Mouse (Mus musculus) midbrain, embryonic 14.5 days (tissue): ENCODE data around the gene Btbd19. TPM values are rescaled to one million over a fixed set of nuclear protein-coding genes. Genes with fewer than 3 reads are reported as not detected.

Experiments
- ATAC-seq: fragments of 200-750 bp; cut with Nextera tagmentation; 2 replicates; pipeline ENCODE4 v1.8.0; 2017; ENCODE audit warnings: moderate number of reproducible peaks, moderate library complexity; ENCODE audit not compliant: low FRiP score, low TSS enrichment
- DNase-seq: peaks from one replicate; pipeline ENCODE4 v3.0.0-alpha.2; 2015
- H3K27ac ChIP-seq: fragments of 300-500 bp; sonication (generic); replicated peaks from 2 replicates; pipeline ENCODE4 v1.5.1; 2014; ENCODE audit warnings: mild to moderate bottlenecking, low read depth, low read length, moderate library complexity
- H3K27me3 ChIP-seq: fragments of 300-500 bp; sonication (generic); 2 replicates; pipeline ENCODE4 v1.6.1; 2014; ENCODE audit warnings: low read length, control low read depth, mixed read lengths; ENCODE audit not compliant: control insufficient read depth, insufficient read depth
- H3K36me3 ChIP-seq: fragments of 300-500 bp; sonication (generic); 2 replicates; pipeline ENCODE4 v1.6.1; 2014; ENCODE audit warnings: low read length, control low read depth; ENCODE audit not compliant: control insufficient read depth, insufficient read depth
- H3K4me1 ChIP-seq: fragments of 300-500 bp; sonication (generic); 2 replicates; pipeline ENCODE4 v1.6.1; 2014; ENCODE audit warnings: mild to moderate bottlenecking, antibody characterized with exemption, low read length, control low read depth; ENCODE audit not compliant: control insufficient read depth, insufficient read depth
- H3K4me2 ChIP-seq: fragments of 300-500 bp; sonication (generic); 2 replicates; pipeline ENCODE4 v1.6.1; 2014; ENCODE audit warnings: mild to moderate bottlenecking, low read length, moderate library complexity
- H3K4me3 ChIP-seq: fragments of 300-500 bp; sonication (generic); replicated peaks from 2 replicates; pipeline ENCODE4 v1.5.1; 2014; ENCODE audit warnings: low read depth, low read length
- H3K9ac ChIP-seq: fragments of 300-500 bp; sonication (generic); replicated peaks from 2 replicates; pipeline ENCODE4 v1.6.1; 2014; ENCODE audit warnings: mild to moderate bottlenecking, low read length, moderate library complexity
- H3K9me3 ChIP-seq: fragments of 300-500 bp; sonication (generic); 2 replicates; pipeline ENCODE4 v1.6.1; 2016; ENCODE audit warnings: low read length, control low read depth, mixed read lengths; ENCODE audit not compliant: control insufficient read depth
- WGBS: fragments of 180-500 bp; shearing (Covaris S2); extraction: QIAGEN DNeasy Blood & Tissue Kit; methylation state at CpG from one replicate; pipeline ENCODE4 v1.1.7; 2014; 5-methylcytosine and 5-hydroxymethylcytosine counted together
- microRNA-seq: library from miRNA; unstranded; fragments of <30 nt; microRNA quantifications from one replicate; pipeline ENCODE4, GENCODE M21; 2016
- polyA plus RNA-seq: library from polyadenylated mRNA; unstranded; fragments of >200 nt; fragmentation: Nextera tagmentation; extraction: Ambion mirVana; gene quantifications from 2 replicates; pipeline ENCODE4 v1.2.1, GENCODE M21; 2014

Btbd19 gene
- polyA plus RNA-seq, 1 experiment from 2014 or later, result 3.2 TPM

- Histone ChIP-seq H3K27ac (no peak overlapping the region), H3K4me1 (no peaks in the 10 kb centered on the region), H3K4me2 (no peak overlapping the region), H3K9ac (no peak overlapping the region), H3K36me3 (peaks cover 81% of the 10 kb centered on the region), H3K9me3 (no peaks in the 10 kb centered on the region), H3K27me3 (0 out of 2 replicates have a peak, but pooled peaks cover 2% of the 10 kb centered on the region), H3K4me3 (no peak overlapping the region)
- ATAC-seq (no peak), DNase-seq (no peak)
- WGBS, result 91% methylated on average over 5 of the region's 5 CpGs
Observed at GRCm38 (mm10) chr4:117071183-117071582, 54.3 kb downstream of the Btbd19 start.

GRCm38 (mm10) chr4:117070624-117071023 is 54.9 kb downstream of the Btbd19 start:
- DNase-seq, result no peak
- Histone ChIP-seq H3K36me3 (peaks cover 81% of the 10 kb centered on the region), H3K4me3 (no peak overlapping the region), H3K4me2 (no peak overlapping the region), H3K9me3 (no peaks in the 10 kb centered on the region), H3K27ac (no peak overlapping the region), H3K4me1 (no peaks in the 10 kb centered on the region), H3K27me3 (peaks cover 6% of the 10 kb centered on the region; the same call in 1 of the 2 replicates), H3K9ac (no peak overlapping the region)
- WGBS, result 93% methylated on average over 4 of the region's 4 CpGs
- ATAC-seq, result no peak

GRCm38 (mm10) chr4:117069647-117070046 is 55.9 kb downstream of the Btbd19 start:
- WGBS, result 94% methylated on average over 1 of the region's 1 CpGs
- DNase-seq (no peak), ATAC-seq (no peak)
- H3K4me3 ChIP-seq, result no peak overlapping the region
- H3K9ac ChIP-seq, result no peak overlapping the region
- no peaks in the 10 kb centered on the region for H3K9me3 ChIP-seq
- peaks cover 16% of the 10 kb centered on the region; the same call in 1 of the 2 replicates for H3K27me3 ChIP-seq
- H3K4me2 ChIP-seq, result no peak overlapping the region
- no peak overlapping the region for H3K27ac ChIP-seq
- H3K36me3 ChIP-seq, result peaks cover 85% of the 10 kb centered on the region
- H3K4me1 ChIP-seq, result no peaks in the 10 kb centered on the region

Small RNAs within 50 kb of the gene (microRNA-seq; reads per million reads assigned to microRNA genes)
- gene Gm22398, result not detected

Other genes starting within 250 kb of the Btbd19 start
- gene Zswim5, start 248.3 kb downstream of the Btbd19 start, polyA plus RNA-seq, result 7.7 and 9.2 TPM in 2 replicates
- gene Urod, start 131.3 kb downstream of the Btbd19 start, polyA plus RNA-seq, result 48.6 and 54.8 TPM in 2 replicates
- gene Hectd3, start 130.4 kb downstream of the Btbd19 start, polyA plus RNA-seq, result 17.2 and 18.6 TPM in 2 replicates
- gene Eif2b3, start 106.3 kb downstream of the Btbd19 start, polyA plus RNA-seq, result 49.7 and 52.0 TPM in 2 replicates
- 4.0 and 4.5 TPM in 2 replicates for gene Ptch2, start 29.6 kb downstream of the Btbd19 start, polyA plus RNA-seq
- not detected in 2 replicates for gene Tctex1d4, start 1.1 kb upstream of the Btbd19 start, polyA plus RNA-seq
- gene Plk3, start 8.2 kb upstream of the Btbd19 start, polyA plus RNA-seq, result 15.7 and 17.5 TPM in 2 replicates
- gene Rps8, start 30.5 kb upstream of the Btbd19 start, polyA plus RNA-seq, result 599 and 678 TPM in 2 replicates
- 7.2 and 16.0 TPM in 2 replicates for gene Kif2c, start 56.9 kb upstream of the Btbd19 start, polyA plus RNA-seq
- gene Tmem53, start 126.2 kb upstream of the Btbd19 start, polyA plus RNA-seq, result 9.1 and 12.2 TPM in 2 replicates
- 0.54 and 0.73 TPM in 2 replicates for gene Armh1, start 126.4 kb upstream of the Btbd19 start, polyA plus RNA-seq